Mouse (Mus musculus): ENCODE results near the gene Rorc. TPM values are rescaled to one million over a fixed set of nuclear protein-coding genes. Genes with fewer than 3 reads are reported as not detected.

Gene Rorc
- 1 to 10 TPM; 1.0 to 1.1 TPM for total RNA-seq (2023)

DNA sequence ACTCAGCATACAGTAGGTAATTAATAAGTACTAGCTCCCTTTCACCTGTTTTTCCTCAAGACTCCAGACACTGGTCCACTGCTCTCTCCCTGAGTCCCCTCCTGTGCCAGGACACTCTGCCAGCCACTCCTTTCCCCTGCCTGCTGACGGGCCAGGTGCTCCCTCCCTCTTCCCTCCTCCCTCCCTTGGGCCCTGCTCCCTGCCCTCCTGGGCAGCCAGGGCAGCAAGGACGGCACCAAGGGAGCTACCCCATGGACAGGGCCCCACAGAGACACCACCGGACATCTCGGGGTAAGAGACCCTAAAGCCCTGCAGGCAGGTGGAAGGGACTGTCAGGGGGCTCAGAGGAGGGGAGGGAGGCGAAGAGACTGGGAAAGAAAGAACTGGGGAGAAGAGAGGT, at the start of gene Rorc:
Rorc (plus strand) TSS at position 154 of the 400 bp plus-strand sequence.

DNA sequence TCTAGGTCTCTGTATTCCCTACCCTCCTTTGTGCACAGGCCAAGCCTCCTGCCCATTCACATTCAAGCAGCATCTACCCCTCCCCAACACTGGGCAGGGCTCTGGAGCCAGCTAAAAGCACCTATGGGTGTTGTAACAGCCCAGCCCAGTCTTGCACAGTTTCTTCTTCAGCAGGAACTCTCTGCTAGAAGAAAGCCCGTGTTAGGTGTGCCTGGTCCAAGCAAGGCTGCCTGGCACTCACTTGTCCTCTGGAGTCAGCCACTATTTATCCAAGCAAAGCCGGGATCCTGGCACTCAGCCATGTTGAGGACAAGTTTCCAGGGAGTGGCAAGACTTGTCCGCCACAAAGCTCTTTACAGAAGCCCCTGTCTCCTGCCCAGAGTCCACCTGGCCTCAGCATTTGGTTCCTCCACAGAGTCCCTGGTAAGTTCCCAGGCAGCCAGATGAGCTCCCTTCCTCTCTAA, 30.6 kb upstream of the Rorc start, which contains the start of gene Them5:
Them5 (plus strand) TSS at position 141 of the 464 bp plus-strand sequence.

DNA sequence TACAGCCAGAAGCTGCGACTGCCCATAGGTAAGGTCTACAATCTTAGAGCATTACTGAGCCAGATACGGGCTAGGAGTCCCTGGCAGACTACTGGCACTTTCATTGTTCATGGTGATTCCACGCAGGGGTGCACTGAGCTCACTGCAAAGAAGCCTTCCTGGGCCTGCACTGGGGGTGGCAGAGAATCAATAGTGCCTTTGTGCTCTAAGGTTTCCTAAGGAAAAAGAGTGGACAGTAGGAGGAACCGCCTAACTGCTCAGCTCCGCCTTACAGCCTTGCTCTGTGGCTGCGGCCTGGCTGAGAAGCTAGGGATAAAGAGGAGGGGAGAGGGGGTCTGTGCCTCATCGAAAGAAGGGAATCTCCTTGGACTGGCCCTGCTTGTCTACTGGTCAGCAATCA, 10.5 kb upstream of the Rorc start, which contains the start of gene C2cd4d:
C2cd4d (plus strand) TSS at position 301 of the 400 bp plus-strand sequence.

DNA sequence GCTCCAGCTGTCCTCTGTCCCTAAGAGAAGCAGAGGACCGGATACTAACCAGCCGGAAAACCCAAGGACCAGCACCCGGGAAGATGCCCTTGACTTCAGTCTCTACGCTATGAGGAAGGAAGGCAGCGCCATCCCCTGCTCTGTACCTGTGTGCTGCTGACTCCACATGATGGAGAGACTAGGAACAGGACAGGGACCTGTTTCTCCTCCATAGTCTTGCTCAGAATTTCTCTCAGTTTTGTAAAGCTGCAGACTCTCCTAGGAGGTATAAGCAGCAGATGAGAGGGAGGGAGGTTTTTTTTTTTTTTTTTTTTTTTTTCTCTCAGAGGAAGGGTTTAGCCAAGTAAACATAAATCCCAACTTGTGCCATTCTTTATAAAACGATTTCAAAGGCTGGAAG, 25.6 kb downstream of the Rorc start, which contains the start of gene Lingo4:
Lingo4 (plus strand) TSS at position 301 of the 400 bp plus-strand sequence.

DNA sequence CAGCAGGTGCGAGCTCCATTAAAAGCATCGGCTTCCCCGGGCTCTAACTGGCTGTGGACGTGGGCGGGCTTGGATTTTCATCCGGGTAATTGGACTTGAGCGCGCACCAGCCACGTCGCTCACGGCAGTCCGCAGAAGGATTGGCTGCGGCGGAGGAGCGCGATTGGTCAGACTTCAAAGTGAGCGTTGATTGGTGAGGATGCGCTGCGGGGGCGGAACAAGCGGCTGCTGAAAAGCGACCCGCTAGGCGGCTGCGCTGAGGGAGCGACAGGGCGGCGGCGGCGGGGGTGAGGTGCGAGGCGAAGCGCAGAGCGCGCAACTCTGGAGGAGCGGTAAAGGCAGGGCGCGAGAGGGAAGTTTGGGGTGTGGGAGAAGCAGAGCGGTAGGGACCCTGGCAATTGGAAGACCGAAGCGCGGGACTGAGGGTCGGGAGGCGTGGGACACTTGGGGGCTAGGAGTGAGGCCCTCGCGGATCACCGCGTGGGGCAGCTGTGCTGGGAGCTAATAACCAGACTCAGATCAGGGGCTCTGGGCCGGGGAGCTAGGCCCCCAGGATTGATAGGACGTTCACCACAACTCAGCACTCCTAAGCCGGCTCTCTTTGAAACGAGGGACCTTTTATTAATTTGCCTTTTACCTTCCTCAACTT, 40.6 kb downstream of the Rorc start, which contains the start of gene Tdrkh:
Tdrkh (plus strand) TSS at position 243 of the 649 bp plus-strand sequence.

DNA sequence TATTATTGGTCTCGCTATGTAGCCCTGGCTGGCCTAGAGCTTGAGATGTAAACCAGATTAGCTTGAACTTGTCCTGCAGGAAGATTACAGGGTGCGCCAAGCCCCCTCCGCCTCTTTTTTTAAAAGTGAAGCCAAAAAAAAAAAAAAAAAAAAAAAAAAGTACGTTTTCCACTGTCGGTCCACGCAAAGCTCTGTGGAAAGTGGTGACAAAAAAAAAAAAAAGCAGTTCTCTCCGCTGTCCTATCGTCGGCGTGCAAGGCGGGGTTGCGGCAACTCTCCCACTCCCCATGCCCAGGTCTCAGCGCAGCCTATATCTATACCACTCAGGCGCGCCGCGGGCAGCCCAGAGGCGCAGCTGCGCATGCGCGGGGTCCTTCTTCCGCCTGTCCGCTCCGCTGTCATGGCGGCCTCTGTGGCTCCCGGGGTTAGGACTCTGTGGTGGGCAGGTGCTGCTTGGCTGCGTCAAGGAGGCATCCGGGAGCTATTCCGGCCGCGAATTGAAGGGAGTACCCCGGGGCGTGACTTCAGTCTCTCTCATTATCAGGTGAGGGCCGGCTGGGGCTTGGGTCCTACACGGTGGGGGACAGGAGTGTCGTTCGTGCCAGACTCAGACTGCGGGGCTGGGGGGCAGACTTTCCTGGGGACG, 70.5 kb downstream of the Rorc start, which contains the start of gene Mrpl9:
Mrpl9 (plus strand) TSS at position 368 of the 646 bp plus-strand sequence.

DNA sequence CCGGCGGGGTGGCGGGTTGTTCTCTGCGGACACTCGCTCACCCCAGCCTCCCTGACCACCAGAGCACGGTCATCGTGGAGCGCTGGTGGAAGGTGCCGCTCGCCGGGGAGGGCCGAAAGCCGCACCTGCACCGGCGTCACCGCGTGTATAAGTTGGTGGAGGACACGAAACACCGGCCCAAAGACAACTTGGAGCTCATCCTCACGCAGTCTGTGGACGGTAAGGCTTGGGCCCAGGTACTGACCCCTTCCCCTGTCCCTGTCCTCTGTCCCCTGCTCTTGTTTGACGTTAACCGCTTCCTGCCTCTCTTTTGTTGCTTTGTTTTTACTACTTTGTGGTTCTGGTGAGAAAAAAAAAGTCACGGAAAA, 71.0 kb downstream of the Rorc start, which contains the start of gene Oaz3:
Oaz3 (minus strand) TSS at position 319 of the 368 bp plus-strand sequence.

Other genes starting within 250 kb of the Rorc start
- gene Gm10696, start 194.6 kb upstream of the Rorc start, total RNA-seq (2023) = not detected
- gene Gm5286, start 176.1 kb upstream of the Rorc start, total RNA-seq (2023) = not detected
- gene Gm4778, start 108.8 kb upstream of the Rorc start, total RNA-seq (2023) = not detected
- 1 to 10 TPM; 1.1 to 3.7 TPM for gene Them4, start 62.7 kb upstream of the Rorc start, total RNA-seq (2023)
- gene Them5, start 30.7 kb upstream of the Rorc start, total RNA-seq (2023) = not detected
- gene C2cd4d, start 10.4 kb upstream of the Rorc start, total RNA-seq (2023) = not detected
- gene Lingo4, start 25.7 kb downstream of the Rorc start, total RNA-seq (2023) = under 1 TPM; 0.15 to 0.18 TPM
- 1 to 10 TPM; 4.6 to 7.5 TPM for gene Tdrkh, start 40.5 kb downstream of the Rorc start, total RNA-seq (2023)
- 10 to 100 TPM; 25.2 to 25.9 TPM for gene Mrpl9, start 70.5 kb downstream of the Rorc start, total RNA-seq (2023)
- gene Oaz3, start 71.1 kb downstream of the Rorc start, total RNA-seq (2023) = not detected
- under 1 TPM in 1 of 2 experiments, not detected in 1; 0.49 TPM for gene Celf3, start 105.5 kb downstream of the Rorc start, total RNA-seq (2023)
- not detected for gene Riiad1, start 107.5 kb downstream of the Rorc start, total RNA-seq (2023)
- gene Snx27, start 209.9 kb downstream of the Rorc start, total RNA-seq (2023) = 10 to 100 TPM; 37.8 to 40.6 TPM